Mouse (Mus musculus): ENCODE measurements around the gene Comt. TPM values are rescaled to one million over a fixed set of nuclear protein-coding genes. Genes with fewer than 3 reads are reported as not detected.

Gene Comt
- polyA plus RNA-seq, 1 experiment from 2014 or later = 62.0 TPM

DNA sequence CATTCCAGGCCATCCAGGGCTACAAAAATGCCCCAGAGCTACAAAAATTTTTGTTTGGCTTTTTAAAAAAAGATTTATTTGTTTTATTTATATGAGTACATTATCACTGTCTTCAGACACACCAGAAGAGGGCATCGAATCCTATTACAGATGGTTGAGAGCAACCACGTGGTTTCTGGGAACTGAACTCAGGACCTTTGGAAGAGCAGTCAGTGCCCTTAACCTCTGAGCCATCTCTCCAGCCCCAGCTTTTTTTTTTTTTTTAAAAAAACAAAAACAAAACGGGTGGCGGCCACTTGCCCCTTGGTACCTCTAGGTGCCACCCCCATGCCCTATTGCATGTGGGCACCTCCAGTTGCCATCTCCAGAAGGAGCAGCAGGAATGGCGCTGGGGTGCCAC is 9.2 kb downstream of the Comt start:
- Histone ChIP-seq H3K4me3 (no peak overlapping the region), H3K27me3 (ENCODE audit: low read depth, poor library complexity, severe bottlenecking) (no peaks in the 10 kb centered on the region), H3K9me3 (replicated peaks) (no peaks in the 10 kb centered on the region), H3K27ac (replicated peaks) (no peak overlapping the region), H3K36me3 (peaks cover 60% of the 10 kb centered on the region), H3K4me1 (no peaks in the 10 kb centered on the region)
- DNase-seq (ENCODE audit: low spot score) = no peak
- WGBS = 94% methylated on average over 5 of the region's 5 CpGs

DNA sequence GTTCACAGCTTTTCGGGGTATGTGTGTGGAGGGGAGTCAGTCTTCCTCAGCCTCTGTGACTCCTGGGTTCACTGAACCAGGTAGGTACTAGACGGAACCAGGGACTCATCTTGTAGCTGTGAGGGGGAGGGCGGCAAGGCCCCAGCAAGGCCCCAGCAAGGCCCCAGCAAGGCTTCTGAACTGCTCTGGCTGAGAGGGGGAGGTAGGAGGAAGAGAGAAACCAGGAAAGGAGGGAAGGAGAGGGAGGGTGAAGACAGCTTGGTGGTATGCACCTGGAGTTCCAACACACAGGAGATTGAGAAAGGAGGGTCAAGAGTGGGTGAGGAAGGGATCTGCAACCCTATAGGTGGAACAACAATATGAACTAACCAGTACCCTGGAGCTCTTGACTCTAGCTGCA is 9.8 kb downstream of the Comt start:
- no peaks in the 10 kb centered on the region for H3K9me3 ChIP-seq (replicated peaks)
- peaks cover 56% of the 10 kb centered on the region for H3K36me3 ChIP-seq
- 89% methylated on average over 3 of the region's 3 CpGs for WGBS
- H3K27ac ChIP-seq (replicated peaks) = no peak overlapping the region
- peaks cover 3% of the 10 kb centered on the region for H3K4me1 ChIP-seq
- no peak overlapping the region for H3K4me3 ChIP-seq
- no peak for DNase-seq (ENCODE audit: low spot score)
- no peaks in the 10 kb centered on the region for H3K27me3 ChIP-seq (ENCODE audit: low read depth, poor library complexity, severe bottlenecking)

DNA sequence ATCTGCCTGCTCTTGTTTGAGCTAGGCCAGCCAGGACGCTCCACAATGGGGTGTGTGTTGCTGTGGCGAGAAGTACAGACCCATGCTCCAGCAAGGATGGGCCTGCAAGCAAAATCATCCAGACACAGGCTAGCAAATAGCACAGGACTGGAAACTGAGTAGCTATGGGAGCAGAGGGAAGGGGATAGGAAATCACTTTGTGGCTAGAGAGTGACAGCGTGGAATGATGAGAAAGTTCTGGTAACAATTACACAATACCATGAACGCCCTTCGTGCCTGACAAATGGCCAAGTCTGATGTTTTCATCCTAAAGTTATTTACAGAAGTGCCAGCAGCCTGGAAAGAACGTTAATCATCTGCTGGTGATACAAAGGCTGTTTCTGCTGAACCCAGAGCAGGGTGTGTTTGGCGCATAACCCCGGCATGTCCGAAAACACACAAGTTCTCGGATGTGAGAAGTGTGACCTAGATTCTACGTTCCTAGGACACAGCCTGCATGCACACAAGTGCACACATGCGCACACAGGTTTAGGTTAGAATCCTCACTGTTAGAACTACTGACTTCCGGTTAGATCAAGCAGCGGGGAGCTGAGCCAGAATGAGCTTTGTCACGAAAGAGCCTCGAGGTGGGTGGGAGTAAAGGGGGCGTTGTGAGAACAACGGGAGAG is 10.4 kb downstream of the Comt start:
- Histone ChIP-seq H3K36me3 (peaks cover 58% of the 10 kb centered on the region), H3K4me1 (peaks cover 9% of the 10 kb centered on the region), H3K27ac (replicated peaks) (no peak overlapping the region), H3K27me3 (ENCODE audit: low read depth, poor library complexity, severe bottlenecking) (no peaks in the 10 kb centered on the region), H3K4me3 (no peak overlapping the region), H3K9me3 (replicated peaks) (no peaks in the 10 kb centered on the region)
- no peak for DNase-seq (ENCODE audit: low spot score)
- WGBS = 89% methylated on average over 18 of the region's 18 CpGs

DNA sequence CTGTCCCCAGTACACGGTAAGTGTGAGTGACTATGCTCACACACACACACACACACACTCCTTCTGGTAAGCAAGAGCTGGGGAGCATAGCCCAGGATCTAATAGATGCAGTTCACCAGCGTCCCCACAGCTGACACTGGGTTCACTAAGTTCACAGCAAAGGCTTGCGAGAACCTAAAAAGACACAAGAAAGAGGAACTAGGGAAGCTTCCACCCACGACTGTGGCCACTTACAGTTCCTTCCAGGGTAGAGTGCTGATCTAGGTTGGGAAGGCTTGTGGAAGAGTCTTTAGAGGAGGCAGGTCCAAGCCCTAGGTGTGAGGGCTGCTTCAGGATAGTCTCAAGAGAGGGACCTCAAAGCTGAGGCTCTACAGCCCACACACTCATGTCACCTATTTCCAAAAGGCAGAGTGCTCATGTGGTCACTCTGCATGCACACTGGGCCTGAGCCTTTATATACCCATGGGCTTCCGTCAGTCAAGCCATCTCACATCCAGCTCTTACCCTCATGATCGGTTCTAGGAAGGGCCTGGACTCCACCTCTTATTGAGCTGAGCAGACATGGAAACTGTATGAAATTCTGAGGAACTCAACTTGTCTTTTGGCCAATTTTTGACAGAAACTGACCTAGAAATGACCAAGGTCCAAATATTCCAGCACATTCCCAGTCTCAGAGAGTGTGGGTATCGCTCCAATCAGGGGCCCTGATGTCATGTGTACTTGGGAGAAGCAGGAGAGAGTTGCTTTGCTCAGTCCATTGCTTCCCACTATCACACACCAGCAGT is 13.4 kb downstream of the Comt start:
- DNase-seq (ENCODE audit: low spot score) = no peak
- Histone ChIP-seq H3K9me3 (replicated peaks) (no peaks in the 10 kb centered on the region), H3K4me1 (peaks cover 24% of the 10 kb centered on the region), H3K36me3 (peaks cover 77% of the 10 kb centered on the region), H3K4me3 (no peak overlapping the region), H3K27me3 (ENCODE audit: low read depth, poor library complexity, severe bottlenecking) (no peaks in the 10 kb centered on the region), H3K27ac (replicated peaks) (no peak overlapping the region)
- 89% methylated on average over 7 of the region's 7 CpGs for WGBS

DNA sequence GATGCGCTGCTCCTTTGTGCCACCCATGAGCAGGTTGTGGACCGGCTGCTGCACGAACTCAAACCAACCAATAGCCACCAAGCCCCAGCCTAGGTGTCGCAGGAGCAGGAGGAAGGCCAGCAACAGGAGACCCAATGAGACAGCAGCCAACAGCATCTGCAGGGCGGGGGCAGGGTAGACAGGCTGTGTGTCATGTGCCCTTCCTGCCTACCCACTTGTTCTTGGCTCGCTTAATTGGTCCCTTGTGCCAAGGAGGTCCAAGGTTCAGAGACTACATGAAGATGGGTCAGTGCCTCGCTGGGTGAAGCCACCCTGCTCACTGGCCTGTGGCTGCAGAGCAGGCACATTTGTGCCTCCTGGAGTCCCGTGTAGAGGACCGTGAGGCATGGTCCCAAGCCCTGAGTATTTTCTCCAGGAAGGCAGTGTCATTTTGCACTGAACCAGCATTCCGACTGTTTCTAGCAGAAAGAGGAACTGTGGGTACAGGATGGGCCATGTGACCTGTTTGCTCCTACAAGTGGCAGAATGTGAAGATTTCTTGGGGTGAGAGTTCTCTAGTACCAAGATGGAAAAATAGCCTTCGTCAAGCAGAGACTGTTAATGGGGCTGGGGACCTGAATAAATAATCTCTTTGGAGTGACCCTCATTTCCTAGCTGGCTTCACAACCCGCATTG is 14.7 kb downstream of the Comt start:
- peak overlapping the region; percentile 50; the same call in 1 of the 2 replicates for H3K27ac ChIP-seq (replicated peaks)
- H3K36me3 ChIP-seq = peaks cover 81% of the 10 kb centered on the region
- WGBS = 87% methylated on average over 12 of the region's 12 CpGs
- peaks cover 24% of the 10 kb centered on the region for H3K4me1 ChIP-seq
- no peaks in the 10 kb centered on the region for H3K9me3 ChIP-seq (replicated peaks)
- DNase-seq (ENCODE audit: low spot score) = no peak
- H3K27me3 ChIP-seq (ENCODE audit: low read depth, poor library complexity, severe bottlenecking) = no peaks in the 10 kb centered on the region
- H3K4me3 ChIP-seq = no peak overlapping the region

DNA sequence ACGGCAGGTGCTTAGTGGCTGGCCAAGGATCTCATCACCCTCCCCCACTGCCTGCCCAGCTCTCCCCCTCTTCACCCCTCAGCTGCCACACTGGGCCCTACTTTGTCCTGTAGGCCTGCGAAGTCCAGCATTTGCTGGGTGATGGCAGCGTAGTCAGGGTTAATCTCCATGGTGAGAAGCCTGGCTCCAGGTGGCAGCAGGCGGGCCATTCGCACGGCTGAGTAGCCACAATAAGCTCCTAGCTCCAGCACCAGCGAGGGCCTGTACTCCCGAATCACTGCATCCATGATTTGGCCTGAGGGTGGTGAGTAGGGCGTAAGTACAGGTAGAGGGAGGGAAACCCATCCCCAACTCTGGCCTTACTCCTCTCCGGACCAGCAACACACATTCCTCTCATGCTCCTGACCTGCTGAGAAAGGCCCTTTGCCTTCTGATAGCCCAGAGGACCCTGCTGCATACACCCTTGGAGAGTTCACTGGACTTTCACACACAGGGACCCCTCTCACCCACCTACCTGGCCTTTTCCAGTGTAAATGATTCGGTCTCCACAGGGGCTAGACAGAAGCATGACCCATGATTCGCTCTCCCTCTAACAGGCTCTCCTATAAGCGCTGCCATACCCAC is 15.5 kb downstream of the Comt start:
- WGBS = 69% methylated on average over 13 of the region's 13 CpGs
- H3K4me3 ChIP-seq = no peak overlapping the region

DNA sequence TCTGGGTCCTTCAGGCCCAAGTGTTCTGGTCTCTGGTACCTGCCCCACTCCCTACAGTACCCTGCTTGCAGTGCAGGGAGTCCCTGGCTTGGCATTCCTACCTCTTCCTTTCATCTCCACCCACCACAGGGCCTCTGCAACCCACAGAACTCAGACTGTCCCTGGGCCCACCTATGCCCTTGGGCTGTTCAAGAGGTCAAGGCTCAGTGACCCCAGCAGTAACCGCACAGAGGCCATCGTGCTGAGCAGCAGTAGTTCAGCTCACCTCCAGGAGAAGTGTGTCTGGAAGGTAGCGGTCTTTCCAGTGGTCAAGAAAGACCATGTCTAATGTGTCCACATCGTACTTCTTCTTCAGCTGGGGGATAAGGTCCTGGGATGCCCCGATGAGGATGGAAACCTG is 16.2 kb downstream of the Comt start:
- Histone ChIP-seq H3K36me3 (peaks cover 83% of the 10 kb centered on the region), H3K4me3 (no peak overlapping the region), H3K9me3 (replicated peaks) (no peaks in the 10 kb centered on the region), H3K4me1 (peaks cover 35% of the 10 kb centered on the region), H3K27me3 (ENCODE audit: low read depth, poor library complexity, severe bottlenecking) (no peaks in the 10 kb centered on the region), H3K27ac (replicated peaks) (peak overlapping the region; percentile 53; the same call in 1 of the 2 replicates)
- 80% methylated on average over 5 of the region's 5 CpGs for WGBS
- no peak for DNase-seq (ENCODE audit: low spot score)

More for the DNA sequence above, 15.5 kb downstream of the Comt start:
- Histone ChIP-seq H3K27me3 (ENCODE audit: low read depth, poor library complexity, severe bottlenecking) (no peaks in the 10 kb centered on the region), H3K4me1 (peaks cover 28% of the 10 kb centered on the region), H3K36me3 (peaks cover 81% of the 10 kb centered on the region), H3K9me3 (replicated peaks) (no peaks in the 10 kb centered on the region), H3K27ac (replicated peaks) (peak overlapping the region; percentile 53)
- DNase-seq (ENCODE audit: low spot score) = no peak

DNA sequence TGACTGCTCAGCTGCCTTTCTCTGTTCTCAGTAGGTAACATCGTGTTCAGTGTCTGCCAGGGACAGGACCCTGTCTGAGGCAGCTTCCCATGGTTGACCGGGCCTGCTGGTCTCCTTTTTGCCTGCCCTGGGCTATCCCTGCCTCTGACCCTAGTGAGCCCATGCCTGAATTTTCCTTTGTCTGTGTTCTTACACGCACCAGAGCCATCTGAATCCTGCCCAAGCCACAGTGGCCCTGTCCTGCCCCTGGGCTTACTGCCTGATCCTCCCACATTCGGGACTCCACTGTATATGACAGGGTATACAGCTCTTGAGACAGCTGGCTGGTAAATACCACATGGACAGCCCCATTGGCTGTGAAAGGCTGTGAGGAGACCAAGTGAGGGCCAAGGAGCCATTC is 16.9 kb downstream of the Comt start:
- 70% methylated on average over 4 of the region's 4 CpGs for WGBS
- Histone ChIP-seq H3K27ac (replicated peaks) (peak overlapping the region; percentile 53; the same call in 1 of the 2 replicates), H3K27me3 (ENCODE audit: low read depth, poor library complexity, severe bottlenecking) (no peaks in the 10 kb centered on the region), H3K9me3 (replicated peaks) (no peaks in the 10 kb centered on the region), H3K4me1 (peaks cover 39% of the 10 kb centered on the region), H3K36me3 (peaks cover 83% of the 10 kb centered on the region), H3K4me3 (no peak overlapping the region)
- DNase-seq (ENCODE audit: low spot score) = no peak

DNA sequence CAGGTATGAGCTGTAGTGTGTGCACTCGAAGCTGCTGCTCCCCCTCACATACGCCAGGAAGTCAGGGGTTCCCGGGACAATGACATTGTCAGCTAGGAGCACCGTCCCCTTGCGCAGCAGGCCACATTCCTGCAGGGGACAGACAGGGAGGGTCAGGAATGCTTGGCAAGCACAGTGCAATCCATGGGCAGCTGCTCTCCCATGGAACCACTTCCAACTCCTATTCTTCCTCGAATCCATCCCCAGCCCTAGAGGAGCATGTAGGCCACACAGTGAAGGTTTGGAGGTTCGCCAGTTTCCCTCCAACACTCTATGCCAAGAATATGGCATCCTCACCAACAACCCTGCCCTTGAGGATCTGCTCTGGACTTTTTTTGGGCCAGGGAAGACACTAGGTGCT is 18.7 kb downstream of the Comt start:
- Histone ChIP-seq H3K27ac (replicated peaks) (peak overlapping the region; percentile 42; the same call in 1 of the 2 replicates), H3K36me3 (peaks cover 88% of the 10 kb centered on the region), H3K4me3 (no peak overlapping the region), H3K9me3 (replicated peaks) (no peaks in the 10 kb centered on the region), H3K4me1 (peaks cover 39% of the 10 kb centered on the region), H3K27me3 (ENCODE audit: low read depth, poor library complexity, severe bottlenecking) (no peaks in the 10 kb centered on the region)
- DNase-seq (ENCODE audit: low spot score) = no peak
- 86% methylated on average over 7 of the region's 7 CpGs for WGBS

DNA sequence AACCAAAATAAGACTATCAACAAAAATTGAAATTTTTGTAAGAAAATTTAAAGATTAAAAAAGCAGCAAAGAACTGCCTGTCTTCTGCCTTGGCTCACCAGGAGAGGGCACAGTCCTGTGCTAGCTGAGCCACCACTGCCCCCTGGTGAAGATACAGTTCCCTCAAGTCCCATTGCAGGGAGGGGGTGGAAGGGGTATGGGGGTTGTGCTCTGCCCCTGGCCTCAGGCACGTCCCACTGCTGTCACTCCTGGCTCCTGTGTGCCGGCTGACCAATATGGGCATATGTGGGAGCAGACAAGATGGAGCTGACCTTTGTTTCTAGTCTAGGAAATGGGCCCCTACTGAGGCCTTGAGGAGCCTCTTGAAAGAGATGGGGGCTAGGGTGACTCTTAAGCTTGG is 20.4 kb downstream of the Comt start:
- Histone ChIP-seq H3K9me3 (replicated peaks) (no peaks in the 10 kb centered on the region), H3K27me3 (ENCODE audit: low read depth, poor library complexity, severe bottlenecking) (no peaks in the 10 kb centered on the region), H3K36me3 (peaks cover 94% of the 10 kb centered on the region), H3K4me3 (no peak overlapping the region), H3K4me1 (peaks cover 47% of the 10 kb centered on the region), H3K27ac (replicated peaks) (0 out of 2 replicates have a peak overlapping the region, but pooled peaks have one; percentile 49)
- WGBS = 23% methylated on average over 2 of the region's 2 CpGs
- DNase-seq (ENCODE audit: low spot score) = peak; percentile 54

DNA sequence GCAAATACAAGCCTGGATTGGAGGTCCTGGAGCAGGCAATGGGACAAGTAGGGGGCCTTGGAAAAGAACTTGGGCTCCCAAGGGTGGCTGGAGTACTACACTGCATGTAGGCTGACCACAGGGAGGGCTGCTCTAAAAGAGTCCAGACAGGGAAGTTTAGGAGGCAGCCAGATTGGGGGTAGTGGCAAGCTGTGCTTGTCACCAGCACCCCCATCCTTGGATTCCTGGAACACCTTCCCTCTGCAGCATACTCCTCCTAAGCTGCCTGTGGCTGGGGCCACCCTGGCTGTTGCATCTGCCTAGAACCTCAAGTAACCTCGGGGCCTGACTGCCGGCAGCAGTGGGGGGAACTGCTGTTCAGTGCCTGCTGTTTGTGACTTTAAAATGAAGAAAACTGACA is 20.8 kb downstream of the Comt start:
- WGBS = 81% methylated on average over 2 of the region's 2 CpGs
- DNase-seq (ENCODE audit: low spot score) = no peak
- no peaks in the 10 kb centered on the region for H3K27me3 ChIP-seq (ENCODE audit: low read depth, poor library complexity, severe bottlenecking)
- peaks cover 47% of the 10 kb centered on the region for H3K4me1 ChIP-seq
- peaks cover 94% of the 10 kb centered on the region for H3K36me3 ChIP-seq
- peak overlapping the region; percentile 35 for H3K27ac ChIP-seq (replicated peaks)
- no peak overlapping the region for H3K4me3 ChIP-seq
- H3K9me3 ChIP-seq (replicated peaks) = no peaks in the 10 kb centered on the region

DNA sequence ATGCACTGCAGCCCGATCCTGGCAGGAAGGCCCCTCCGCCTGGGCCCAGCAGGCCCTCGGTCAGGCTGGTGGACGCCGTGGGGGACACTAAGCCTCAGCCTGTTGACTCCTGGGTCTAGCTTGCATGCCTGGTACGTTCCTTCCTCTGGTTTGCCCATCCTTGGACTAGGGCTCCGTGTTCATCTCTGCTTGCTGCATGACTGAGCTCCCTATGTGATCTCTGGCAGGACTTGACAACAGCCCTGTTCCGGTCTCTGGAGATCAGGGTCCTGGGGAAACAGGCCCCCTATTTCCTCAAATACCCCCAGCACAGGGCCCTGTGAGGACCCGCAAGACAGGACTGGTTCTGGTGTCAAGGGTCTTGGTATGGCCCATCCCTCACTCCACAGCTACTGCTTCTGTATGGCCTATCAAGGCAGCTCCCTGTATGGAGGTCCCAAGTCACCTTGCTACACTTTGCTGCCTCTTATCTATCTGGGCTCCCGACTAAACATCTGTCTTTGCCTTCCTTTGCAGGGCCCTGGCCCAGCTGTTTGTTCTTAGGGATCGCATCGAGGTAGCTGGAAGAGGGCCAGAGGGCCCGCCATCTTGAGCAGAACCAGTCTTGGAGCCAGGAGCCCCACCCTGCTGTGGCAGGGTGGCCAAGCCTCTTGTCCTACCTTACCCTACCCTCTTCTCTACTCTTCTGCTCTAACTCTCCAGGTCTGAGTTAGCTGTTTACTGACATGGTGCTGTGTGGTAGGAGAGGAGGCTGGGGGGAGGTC is 21.4 kb downstream of the Comt start:
- no peaks in the 10 kb centered on the region for H3K9me3 ChIP-seq (replicated peaks)
- H3K27me3 ChIP-seq (ENCODE audit: low read depth, poor library complexity, severe bottlenecking) = no peaks in the 10 kb centered on the region
- DNase-seq (ENCODE audit: low spot score) = no peak
- no peak overlapping the region for H3K4me3 ChIP-seq
- peaks cover 47% of the 10 kb centered on the region for H3K4me1 ChIP-seq
- 92% methylated on average over 13 of the region's 13 CpGs for WGBS
- H3K36me3 ChIP-seq = peaks cover 94% of the 10 kb centered on the region
- peak overlapping the region; percentile 35; the same call in 1 of the 2 replicates for H3K27ac ChIP-seq (replicated peaks)
